Mouse (Mus musculus) MEL (cell line): ENCODE results near the gene Cpeb4.

ENCODE experiments used
- CTCF ChIP-seq, 3 experiments: IDR thresholded peaks in 2 of 3; conservative IDR thresholded peaks in 1 of 3; 2 replicates each; pipeline ENCODE4 v1.5.1; 2011 to 2012; ENCODE audit warnings: low read length in 3 of 3, low read depth in 2 of 3, mild to moderate bottlenecking in 2 of 3, improper control_type of control experiment in 1 of 3, inconsistent platforms in 1 of 3, mixed read lengths in 1 of 3, moderate library complexity in 1 of 3; ENCODE audit not compliant: control insufficient read depth in 1 of 3, insufficient read depth in 1 of 3, poor library complexity in 1 of 3, severe bottlenecking in 1 of 3
- MYC ChIP-seq: IDR thresholded peaks from 2 replicates; pipeline ENCODE4 v1.6.1; 2011; ENCODE audit warnings: low read depth, mild to moderate bottlenecking, low read length, improper control_type of control experiment, moderate library complexity
- ZMIZ1 ChIP-seq: IDR thresholded peaks from 2 replicates; pipeline ENCODE4 v1.6.1; 2012; ENCODE audit warnings: low read depth, mild to moderate bottlenecking, inconsistent platforms, low read length, improper control_type of control experiment, moderate library complexity

GRCm38 (mm10) chr11:31935652-31936051 is 63.6 kb downstream of the Cpeb4 start:
- TF ChIP-seq CTCF (IDR thresholded peaks at IDR 0.05 in 2 of 3, conservative IDR thresholded peaks at IDR 0.05 in 1 of 3; ENCODE audit: control insufficient read depth in 1 of 3, insufficient read depth in 1 of 3, low read depth in 2 of 3, low read length in 3 of 3, poor library complexity in 1 of 3, severe bottlenecking in 1 of 3) (no peak), MYC (no peak), ZMIZ1 (no peak)
